Mouse (Mus musculus): ENCODE data around the gene Slc25a25. TPM values are rescaled to one million over a fixed set of nuclear protein-coding genes. Genes with fewer than 3 reads are reported as not detected.

The Slc25a25 gene
- total and polyA plus RNA-seq, 2 experiments from 2014 or later = 46.4 to 69.6 TPM

GRCm38 (mm10) chr2:32441550-32441949 lies 9.7 kb downstream of the Slc25a25 start:
- DNase-seq (ENCODE audit: low spot score) (no peak), ATAC-seq (no peak)
- Histone ChIP-seq H3K27ac (no peak overlapping the region), H3K36me3 (ENCODE audit: insufficient read depth, low read length) (no peaks in the 10 kb centered on the region), H3K9me3 (ENCODE audit: low read length) (no peaks in the 10 kb centered on the region), H3K9ac (replicated peaks; ENCODE audit: low read length) (no peak overlapping the region), H3K27me3 (ENCODE audit: insufficient read depth, low read length) (no peaks in the 10 kb centered on the region), H3K4me1 (ENCODE audit: insufficient read depth, low read length) (peaks cover 5% of the 10 kb centered on the region; the same call in 1 of the 2 replicates), H3K4me3 (ENCODE audit: low read length) (no peak overlapping the region), H3K4me2 (ENCODE audit: low read depth, low read length) (no peak overlapping the region)
- no peak for TF ChIP-seq CTCF (IDR thresholded peaks at IDR 0.05; ENCODE audit: low read depth)
- WGBS = 92% methylated on average over 2 of the region's 2 CpGs

DNA sequence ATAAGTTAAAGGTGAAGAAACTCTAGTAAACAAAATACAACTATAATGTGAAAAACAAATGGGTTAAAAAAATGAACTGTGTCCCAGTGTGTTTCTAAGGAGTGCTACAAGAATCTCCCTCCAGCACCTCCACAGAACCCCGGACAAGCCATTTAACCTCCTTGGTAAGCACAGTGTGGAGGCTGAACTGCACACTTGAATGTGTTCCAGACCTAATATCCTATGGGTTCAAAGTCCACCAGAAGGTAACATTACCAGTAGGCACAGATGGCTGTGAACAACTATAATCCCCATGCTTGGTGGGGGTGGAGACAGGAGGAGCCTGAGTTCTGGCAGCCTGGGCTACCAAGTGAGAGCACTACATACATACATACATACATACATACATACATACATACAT lies 10.6 kb downstream of the Slc25a25 start:
- TF ChIP-seq CTCF (IDR thresholded peaks at IDR 0.05; ENCODE audit: low read depth) = no peak
- ATAC-seq = no peak
- Histone ChIP-seq H3K27me3 (ENCODE audit: insufficient read depth, low read length) (no peaks in the 10 kb centered on the region), H3K9me3 (ENCODE audit: low read length) (no peaks in the 10 kb centered on the region), H3K36me3 (ENCODE audit: insufficient read depth, low read length) (no peaks in the 10 kb centered on the region), H3K9ac (replicated peaks; ENCODE audit: low read length) (no peak overlapping the region), H3K4me1 (ENCODE audit: insufficient read depth, low read length) (peaks cover 5% of the 10 kb centered on the region; the same call in 1 of the 2 replicates), H3K4me2 (ENCODE audit: low read depth, low read length) (no peak overlapping the region), H3K4me3 (ENCODE audit: low read length) (no peak overlapping the region), H3K27ac (no peak overlapping the region)
- DNase-seq (ENCODE audit: low spot score) = no peak
- 42% methylated on average over 1 of the region's 1 CpGs for WGBS

DNA sequence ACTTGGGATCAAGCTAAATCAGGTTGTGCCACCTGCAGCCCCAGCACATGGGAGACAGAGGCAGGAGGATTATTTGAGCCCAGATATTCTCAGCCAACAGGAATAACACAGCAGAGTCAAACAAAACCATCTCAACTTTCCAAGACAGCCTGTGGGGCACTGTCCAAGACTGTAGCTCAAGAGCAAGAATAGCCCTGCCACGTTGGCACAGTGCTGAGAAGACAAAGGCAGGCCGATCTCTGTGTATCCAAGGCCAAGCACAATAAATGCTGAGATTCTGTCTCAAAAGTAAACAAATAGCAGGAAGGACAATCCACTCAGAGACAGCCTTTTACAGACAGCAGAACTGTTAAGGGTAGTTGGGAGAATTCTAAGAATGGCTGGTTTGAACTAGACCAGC lies 11.1 kb downstream of the Slc25a25 start:
- H3K4me2 ChIP-seq (ENCODE audit: low read depth, low read length) = no peak overlapping the region

GRCm38 (mm10) chr2:32439177-32439576 lies 12.1 kb downstream of the Slc25a25 start:
- 22% methylated on average over 6 of the region's 6 CpGs for WGBS
- no peak for DNase-seq (ENCODE audit: low spot score)
- Histone ChIP-seq H3K4me2 (ENCODE audit: low read depth, low read length) (no peak overlapping the region), H3K27me3 (ENCODE audit: insufficient read depth, low read length) (no peaks in the 10 kb centered on the region), H3K9me3 (ENCODE audit: low read length) (no peaks in the 10 kb centered on the region), H3K4me3 (ENCODE audit: low read length) (no peak overlapping the region), H3K36me3 (ENCODE audit: insufficient read depth, low read length) (no peaks in the 10 kb centered on the region), H3K27ac (peak overlapping the region; percentile 20; the same call in 1 of the 2 replicates), H3K9ac (replicated peaks; ENCODE audit: low read length) (no peak overlapping the region), H3K4me1 (ENCODE audit: insufficient read depth, low read length) (peaks cover 5% of the 10 kb centered on the region; the same call in 1 of the 2 replicates)
- no peak for ATAC-seq
- TF ChIP-seq CTCF (IDR thresholded peaks at IDR 0.05; ENCODE audit: low read depth) = no peak

More for the DNA sequence above, 11.1 kb downstream of the Slc25a25 start:
- DNase-seq (ENCODE audit: low spot score) (no peak), ATAC-seq (no peak)
- Histone ChIP-seq H3K4me3 (ENCODE audit: low read length) (no peak overlapping the region), H3K9ac (replicated peaks; ENCODE audit: low read length) (no peak overlapping the region), H3K4me1 (ENCODE audit: insufficient read depth, low read length) (peaks cover 5% of the 10 kb centered on the region; the same call in 1 of the 2 replicates), H3K36me3 (ENCODE audit: insufficient read depth, low read length) (no peaks in the 10 kb centered on the region), H3K27ac (peak overlapping the region; percentile 54), H3K9me3 (ENCODE audit: low read length) (no peaks in the 10 kb centered on the region), H3K27me3 (ENCODE audit: insufficient read depth, low read length) (no peaks in the 10 kb centered on the region)
- 34% methylated on average over 2 of the region's 2 CpGs for WGBS
- TF ChIP-seq CTCF (IDR thresholded peaks at IDR 0.05; ENCODE audit: low read depth) = no peak

DNA sequence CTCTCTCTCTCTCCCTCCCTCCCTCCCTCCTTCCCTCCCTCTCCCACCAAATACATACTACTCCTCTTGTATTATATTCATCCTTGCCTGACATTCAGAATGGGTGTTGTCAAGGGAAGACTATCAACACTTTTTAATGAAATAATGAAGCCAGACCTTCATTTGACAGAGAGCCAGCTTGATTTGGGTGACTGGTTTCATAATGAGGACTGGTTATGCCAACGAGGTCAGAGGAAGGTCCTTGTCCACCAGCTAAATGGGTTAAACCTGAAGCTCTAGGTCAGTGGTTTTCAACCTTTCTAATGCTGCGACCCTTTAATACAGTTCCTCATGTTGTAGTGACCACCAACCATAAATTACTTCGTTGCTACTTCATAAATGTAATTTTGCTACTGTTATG lies 12.5 kb downstream of the Slc25a25 start:
- no peaks in the 10 kb centered on the region for H3K9me3 ChIP-seq (ENCODE audit: low read length)
- H3K27ac ChIP-seq = no peak overlapping the region
- H3K4me3 ChIP-seq (ENCODE audit: low read length) = no peak overlapping the region
- no peak overlapping the region for H3K4me2 ChIP-seq (ENCODE audit: low read depth, low read length)
- no peak overlapping the region for H3K9ac ChIP-seq (replicated peaks; ENCODE audit: low read length)
- no peak for TF ChIP-seq CTCF (IDR thresholded peaks at IDR 0.05; ENCODE audit: low read depth)
- H3K4me1 ChIP-seq (ENCODE audit: insufficient read depth, low read length) = peaks cover 5% of the 10 kb centered on the region; the same call in 1 of the 2 replicates
- H3K27me3 ChIP-seq (ENCODE audit: insufficient read depth, low read length) = no peaks in the 10 kb centered on the region
- no peaks in the 10 kb centered on the region for H3K36me3 ChIP-seq (ENCODE audit: insufficient read depth, low read length)
- DNase-seq (ENCODE audit: low spot score) = no peak
- ATAC-seq = no peak
- 89% methylated on average over 3 of the region's 3 CpGs for WGBS

GRCm38 (mm10) chr2:32437612-32438166 lies 13.6 kb downstream of the Slc25a25 start:
- no peak for TF ChIP-seq CTCF (IDR thresholded peaks at IDR 0.05; ENCODE audit: low read depth)
- Histone ChIP-seq H3K9me3 (ENCODE audit: low read length) (no peaks in the 10 kb centered on the region), H3K4me3 (ENCODE audit: low read length) (no peak overlapping the region), H3K27me3 (ENCODE audit: insufficient read depth, low read length) (no peaks in the 10 kb centered on the region), H3K4me2 (ENCODE audit: low read depth, low read length) (no peak overlapping the region), H3K27ac (peak overlapping the region; percentile 71), H3K9ac (replicated peaks; ENCODE audit: low read length) (no peak overlapping the region), H3K36me3 (ENCODE audit: insufficient read depth, low read length) (no peaks in the 10 kb centered on the region), H3K4me1 (ENCODE audit: insufficient read depth, low read length) (peaks cover 5% of the 10 kb centered on the region; the same call in 1 of the 2 replicates)
- ATAC-seq = no peak
- WGBS = 54% methylated on average over 2 of the region's 2 CpGs
- DNase-seq (ENCODE audit: low spot score) = no peak

DNA sequence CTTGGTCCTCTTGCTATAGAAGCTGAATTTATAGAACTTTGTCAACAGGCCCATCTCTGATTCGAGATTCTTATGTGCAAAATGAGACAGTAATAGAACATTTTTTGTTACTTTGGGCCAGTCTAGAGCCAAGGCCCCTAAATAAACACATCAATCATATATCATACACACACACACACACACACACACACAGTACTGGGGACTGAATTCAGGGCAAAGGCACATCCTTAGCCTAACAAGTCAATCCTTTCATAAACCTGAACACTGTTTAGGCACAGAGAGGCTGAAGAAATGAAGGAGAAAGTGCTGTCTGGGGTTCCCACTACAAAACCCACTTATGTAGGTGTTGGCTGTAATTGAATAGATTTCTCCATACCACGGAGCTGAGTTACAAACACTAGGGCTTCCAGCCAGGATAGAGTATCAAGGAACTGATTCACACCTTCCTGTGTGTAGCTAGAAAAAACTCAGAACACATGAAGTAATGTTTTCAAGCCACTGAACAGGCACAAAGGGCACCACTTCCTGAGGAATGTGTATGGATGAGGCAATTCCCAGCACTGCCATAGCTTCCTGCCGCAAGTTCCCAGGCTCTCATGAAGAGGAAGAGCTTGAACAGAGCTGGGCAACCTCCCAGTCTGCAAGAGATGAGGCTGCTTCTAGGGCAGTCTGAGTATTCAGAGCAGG lies 14.4 kb downstream of the Slc25a25 start:
- DNase-seq (ENCODE audit: low spot score) = peak; percentile 42
- no peaks in the 10 kb centered on the region for H3K9me3 ChIP-seq (ENCODE audit: low read length)
- no peak overlapping the region for H3K4me3 ChIP-seq (ENCODE audit: low read length)
- no peaks in the 10 kb centered on the region for H3K36me3 ChIP-seq (ENCODE audit: insufficient read depth, low read length)
- no peak overlapping the region for H3K9ac ChIP-seq (replicated peaks; ENCODE audit: low read length)
- H3K27ac ChIP-seq = peak overlapping the region; percentile 71
- no peak overlapping the region for H3K4me2 ChIP-seq (ENCODE audit: low read depth, low read length)
- TF ChIP-seq CTCF (IDR thresholded peaks at IDR 0.05; ENCODE audit: low read depth) = no peak
- 43% methylated on average over 3 of the region's 3 CpGs for WGBS
- ATAC-seq = peak; percentile 80
- H3K4me1 ChIP-seq (ENCODE audit: insufficient read depth, low read length) = peaks cover 5% of the 10 kb centered on the region; the same call in 1 of the 2 replicates
- no peaks in the 10 kb centered on the region for H3K27me3 ChIP-seq (ENCODE audit: insufficient read depth, low read length)

Measured in hindbrain, postnatal 0 days (tissue).